Mouse (Mus musculus): ENCODE measurements around the gene Pitpnc1.

The Pitpnc1 gene

DNA sequence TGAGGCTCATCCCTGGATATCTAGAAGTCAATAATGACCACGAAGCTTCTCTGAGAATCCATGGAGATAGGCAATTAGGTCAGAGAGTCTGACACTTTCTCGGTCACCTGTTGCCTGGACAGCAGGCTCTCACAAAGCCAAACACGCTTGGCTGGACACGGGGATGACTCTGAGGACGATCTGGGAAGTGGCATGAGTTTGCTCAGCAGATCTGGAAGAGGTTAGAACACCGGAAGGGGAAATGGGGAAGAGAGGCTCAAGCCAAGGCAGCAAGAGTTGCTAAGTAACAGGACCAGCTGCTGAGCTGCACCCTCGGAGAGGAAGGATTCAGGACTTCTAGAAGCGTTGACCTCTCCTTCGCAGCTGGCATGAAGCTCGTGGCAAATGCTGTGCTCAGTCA, 143.2 kb downstream of the Pitpnc1 start:
- DNase-seq (ENCODE audit: low spot score in 2 of 2): no peak

DNA sequence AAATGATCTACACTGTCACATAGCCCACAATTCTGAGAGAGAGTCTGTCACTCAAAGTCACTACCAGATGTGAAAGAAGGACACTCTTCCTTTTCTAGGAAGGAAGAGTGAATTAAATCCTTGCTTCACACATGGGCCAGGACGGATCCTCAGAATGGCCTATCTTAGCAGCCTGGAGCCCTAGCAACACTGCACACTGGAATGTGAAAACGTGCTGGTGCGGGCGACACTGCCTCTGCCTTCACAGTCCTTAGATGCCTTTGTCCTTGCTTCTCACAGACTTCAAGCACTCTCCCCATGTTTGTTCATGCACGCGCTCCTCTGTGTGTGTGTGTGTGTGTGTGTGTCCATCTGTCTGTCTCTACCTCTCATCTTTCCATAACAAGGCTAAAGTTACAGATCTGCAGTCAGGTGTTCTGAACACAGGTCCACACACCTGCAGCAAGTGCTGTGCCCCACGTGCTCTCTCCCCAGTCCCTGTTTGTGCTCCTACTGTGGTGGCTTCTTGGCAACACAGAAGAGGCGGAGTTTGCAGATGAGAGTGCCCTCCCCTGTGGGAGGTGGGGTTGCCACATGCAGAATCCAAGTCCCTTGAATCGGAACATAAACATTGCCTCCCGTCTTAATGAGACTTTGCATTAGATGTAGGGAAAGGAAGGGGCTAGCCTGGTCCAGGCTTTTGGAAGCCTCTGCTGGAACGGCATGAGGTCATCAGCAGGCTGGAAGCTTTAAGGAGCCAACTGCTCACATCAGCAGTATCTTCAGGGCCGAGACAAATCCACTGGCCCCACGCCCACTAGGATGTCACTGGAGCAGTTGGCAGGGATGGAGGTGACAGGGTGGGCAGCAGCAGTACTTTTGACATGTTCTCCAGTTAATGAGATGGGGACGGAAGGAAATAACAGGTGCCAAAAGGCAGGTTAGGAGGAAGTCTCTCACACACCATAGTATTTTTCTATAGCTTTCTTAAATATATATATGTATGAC, 144.5 kb downstream of the Pitpnc1 start:
- no peak for DNase-seq (ENCODE audit: low spot score in 2 of 2)

DNA sequence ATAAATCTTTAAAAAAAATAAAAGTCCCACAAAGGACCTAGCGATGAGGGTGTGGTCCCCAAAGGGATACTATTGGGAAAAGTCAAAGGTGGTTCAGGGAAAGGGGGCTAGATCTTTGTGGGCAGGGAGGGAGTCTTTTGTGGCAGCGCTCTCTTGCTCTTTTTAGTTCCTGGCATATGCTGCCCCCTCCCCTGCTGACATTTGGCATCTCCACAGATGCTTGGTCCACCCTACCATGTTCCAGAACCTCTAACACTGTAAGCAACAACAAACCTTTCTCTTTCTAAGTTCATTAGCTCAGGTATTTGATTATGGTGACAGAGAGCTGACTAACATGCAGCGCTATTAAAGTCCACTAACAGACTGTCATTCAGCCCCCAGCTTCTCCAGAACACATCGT, 145.3 kb downstream of the Pitpnc1 start:
- no peak for DNase-seq (ENCODE audit: low spot score in 2 of 2)

DNA sequence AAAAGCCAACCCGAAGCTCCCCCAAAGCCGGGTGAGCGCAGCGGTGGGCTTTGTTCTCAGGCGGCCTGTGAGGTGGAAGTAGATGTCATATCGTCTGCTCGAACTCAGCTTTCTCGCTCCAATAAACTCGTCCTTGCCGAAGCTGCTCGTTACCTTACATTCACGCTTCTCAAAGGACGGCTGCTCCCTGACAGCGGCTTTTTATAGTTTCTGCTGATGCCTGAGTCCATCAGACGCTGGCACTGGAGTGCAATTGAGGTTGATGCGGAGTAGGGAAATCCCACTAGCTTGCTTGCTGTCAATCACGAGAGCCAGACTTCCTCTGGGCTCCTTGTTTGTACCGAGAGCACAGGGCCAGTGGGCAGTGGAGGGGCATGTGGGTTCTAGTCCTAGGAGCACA, 147.3 kb downstream of the Pitpnc1 start:
- DNase-seq (ENCODE audit: low spot score in 2 of 2): no peak

DNA sequence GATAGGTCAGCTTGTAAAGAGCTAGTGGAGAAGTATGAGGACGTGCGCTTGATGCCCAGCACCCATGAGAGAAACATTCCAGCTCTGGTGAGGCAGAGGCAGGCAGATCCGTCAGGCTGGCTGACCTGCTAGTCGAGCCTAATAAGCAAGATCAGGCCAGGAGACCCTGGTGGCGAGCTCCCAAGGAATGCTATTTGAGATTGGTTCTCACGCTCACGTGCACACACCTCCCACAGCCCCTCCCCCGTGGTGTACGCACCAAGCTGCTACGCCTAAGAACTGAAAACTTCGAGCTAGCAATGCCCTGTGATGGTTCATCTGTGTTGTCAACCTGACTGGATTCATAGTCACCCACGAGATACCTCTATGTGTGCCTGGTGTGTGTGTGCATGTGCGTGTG, 148.3 kb downstream of the Pitpnc1 start:
- no peak for DNase-seq (ENCODE audit: low spot score in 2 of 2)

DNA sequence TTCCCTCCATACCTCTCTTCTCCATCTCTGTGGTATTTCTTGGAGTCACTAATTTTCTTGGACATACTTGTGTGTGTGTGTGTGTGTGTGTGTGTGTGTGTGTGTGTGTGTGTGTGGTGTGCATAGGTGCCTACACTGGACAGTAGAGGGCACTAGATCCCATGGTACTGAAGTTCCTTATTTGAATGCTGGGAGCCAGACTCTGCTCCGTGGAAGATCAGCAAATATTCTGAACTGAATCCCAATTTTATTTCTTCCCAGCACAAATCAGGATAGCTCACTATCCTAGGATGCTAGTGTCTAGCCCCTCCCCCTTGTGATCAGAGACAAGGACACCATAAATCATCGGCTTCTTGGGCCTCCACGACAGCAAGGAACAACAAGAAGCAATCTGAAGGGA, 148.7 kb downstream of the Pitpnc1 start:
- DNase-seq (ENCODE audit: low spot score in 2 of 2): no peak

DNA sequence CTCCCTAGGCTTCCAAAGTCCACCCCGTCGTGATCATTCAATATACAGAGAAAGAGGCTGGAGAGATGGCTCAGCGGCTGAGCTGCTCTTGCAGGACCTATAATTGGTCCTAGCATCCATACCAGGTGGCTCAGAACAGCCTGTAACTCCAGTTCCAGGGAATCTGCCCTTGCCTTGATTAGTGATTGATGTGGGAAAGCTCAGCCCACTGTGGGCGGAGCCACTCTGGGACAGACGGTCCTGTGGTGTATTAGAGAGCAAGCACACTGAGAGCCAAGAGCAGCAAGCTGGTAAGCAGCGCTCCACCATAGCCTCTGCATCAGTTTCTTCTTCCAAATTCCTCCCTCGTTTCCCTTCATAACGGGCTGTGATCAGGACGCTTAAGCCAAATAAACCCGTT, 150.6 kb downstream of the Pitpnc1 start:
- DNase-seq (ENCODE audit: low spot score in 2 of 2): no peak

DNA sequence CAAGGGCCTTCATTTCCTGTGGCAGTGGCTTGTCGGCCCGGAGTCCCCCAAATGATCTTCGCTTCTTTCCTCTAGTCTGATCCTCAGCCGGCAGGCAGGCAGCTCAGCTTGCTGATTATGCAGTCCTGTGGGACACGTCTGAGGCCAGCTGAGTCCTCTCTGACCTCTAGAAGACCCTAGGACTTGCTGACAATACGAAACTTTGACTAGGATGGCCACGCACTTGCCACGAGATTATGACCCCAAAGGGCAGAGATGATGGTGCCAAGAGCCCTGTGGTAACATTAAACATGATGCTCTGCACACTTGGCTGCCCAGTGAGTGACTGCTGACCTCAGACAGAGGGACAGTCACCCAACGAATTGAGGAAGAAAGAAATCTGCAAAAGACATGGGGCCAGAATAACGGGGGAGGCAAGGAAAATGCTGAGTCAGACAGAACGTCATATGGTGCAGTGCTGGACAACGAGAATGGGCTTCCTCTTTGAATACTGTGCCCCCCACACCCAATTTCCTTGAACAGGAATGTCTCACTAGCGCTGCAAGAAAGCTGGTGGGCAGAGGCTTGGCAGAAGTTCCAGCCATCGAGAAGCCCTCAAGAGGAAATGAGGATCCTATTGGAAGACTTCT, 152.7 kb downstream of the Pitpnc1 start:
- peak in 1 of 2 experiments; percentile 14 for DNase-seq (ENCODE audit: low spot score in 2 of 2)

DNA sequence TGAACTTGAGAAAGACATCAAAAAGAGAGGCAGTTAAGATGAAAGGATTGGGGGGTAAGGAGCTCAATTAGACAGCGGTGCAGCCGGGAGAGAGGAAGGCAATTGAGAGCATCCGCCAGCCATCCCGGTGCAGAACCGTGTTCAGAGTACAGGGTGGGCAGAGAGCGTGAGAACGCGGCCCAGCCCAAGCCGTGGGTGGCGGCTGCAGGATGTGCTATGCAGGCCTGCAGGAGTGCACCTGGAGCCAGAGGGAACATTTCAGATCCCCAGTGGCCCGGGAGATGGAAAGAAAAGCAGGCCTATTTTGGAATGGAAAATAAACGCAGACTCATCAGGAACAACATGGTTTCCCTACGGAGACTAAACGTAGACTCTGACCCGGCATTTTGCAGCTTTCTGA, 155.0 kb downstream of the Pitpnc1 start:
- no peak for DNase-seq (ENCODE audit: low spot score in 2 of 2)

DNA sequence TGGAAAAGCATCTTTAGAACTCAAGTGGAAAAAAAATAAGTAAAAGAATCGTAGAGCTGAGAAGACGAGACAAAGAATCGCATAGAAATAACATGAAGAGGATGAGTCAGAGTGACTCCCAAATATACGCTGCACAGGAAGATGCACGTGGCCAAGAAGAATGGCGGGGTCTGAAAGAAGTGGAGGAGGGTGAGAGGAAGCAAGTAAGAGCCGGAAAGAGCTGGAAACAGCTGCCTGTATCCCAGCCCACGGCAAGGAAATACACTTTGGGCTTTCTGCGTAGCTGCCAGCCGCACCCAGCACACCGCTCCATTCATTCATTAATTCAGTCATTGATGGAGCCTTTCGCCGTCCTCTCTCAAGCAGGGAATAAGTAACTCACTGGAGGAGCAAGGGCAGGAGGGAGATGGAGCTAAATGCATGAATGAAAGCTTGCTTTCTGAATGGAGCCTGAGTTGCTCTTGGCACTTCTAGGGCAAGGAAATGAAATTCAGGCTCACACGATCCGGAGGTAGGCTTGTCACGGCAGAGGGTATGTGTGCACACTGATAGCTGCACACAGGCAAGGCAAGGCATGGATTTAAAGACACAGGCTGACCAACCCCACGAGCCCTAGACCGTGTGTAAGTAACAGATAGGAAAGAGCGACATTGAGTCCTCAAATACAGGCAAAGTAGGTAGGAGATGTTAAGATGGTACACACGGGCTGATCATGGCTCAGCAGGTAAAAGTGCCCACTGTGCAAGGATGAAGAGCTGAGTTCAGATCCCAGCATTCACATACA, 160.0 kb downstream of the Pitpnc1 start:
- peak; percentile 31 to 44 for DNase-seq (ENCODE audit: low spot score in 2 of 2)

DNA sequence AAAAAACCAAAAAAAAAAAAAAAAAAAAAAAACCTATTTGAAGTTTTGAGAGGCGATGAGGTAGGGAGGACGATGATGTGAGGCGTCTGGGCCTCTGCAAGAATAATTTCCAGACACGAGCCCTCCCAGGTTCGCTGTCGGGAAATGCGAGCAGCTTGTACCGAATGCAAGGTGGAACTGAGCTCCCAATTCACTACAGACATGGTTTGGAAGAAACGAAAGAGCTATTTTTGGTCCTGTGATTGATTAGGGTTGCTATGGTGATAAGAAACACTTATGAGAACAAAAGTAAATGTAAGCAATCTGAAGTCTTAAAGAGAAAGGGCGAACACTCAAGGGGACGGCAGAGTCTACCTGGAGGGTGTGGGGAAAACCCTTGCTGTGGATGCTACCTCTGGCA, 164.3 kb downstream of the Pitpnc1 start:
- DNase-seq (ENCODE audit: low spot score in 2 of 2): no peak

DNA sequence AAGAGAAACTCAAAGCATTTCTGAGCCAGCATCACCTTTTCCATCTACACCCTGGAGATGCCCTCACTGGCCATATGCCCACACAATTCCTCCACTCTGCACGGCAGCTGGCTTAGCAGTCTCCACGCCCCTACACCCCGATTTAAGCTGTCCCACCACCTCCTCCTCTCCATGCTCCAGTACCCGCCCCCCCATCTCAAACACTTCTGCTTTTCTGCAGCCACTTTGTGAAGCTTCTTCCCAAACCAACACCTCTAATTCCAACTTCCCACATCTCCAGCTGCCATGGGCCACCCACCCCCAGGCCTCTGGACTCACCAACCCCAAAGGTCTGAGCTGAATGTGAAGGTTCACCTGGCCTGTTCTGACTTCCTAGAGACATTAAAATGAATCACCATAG, 168.4 kb downstream of the Pitpnc1 start:
- peak in 1 of 2 experiments; percentile 22 for DNase-seq (ENCODE audit: low spot score in 2 of 2)

DNA sequence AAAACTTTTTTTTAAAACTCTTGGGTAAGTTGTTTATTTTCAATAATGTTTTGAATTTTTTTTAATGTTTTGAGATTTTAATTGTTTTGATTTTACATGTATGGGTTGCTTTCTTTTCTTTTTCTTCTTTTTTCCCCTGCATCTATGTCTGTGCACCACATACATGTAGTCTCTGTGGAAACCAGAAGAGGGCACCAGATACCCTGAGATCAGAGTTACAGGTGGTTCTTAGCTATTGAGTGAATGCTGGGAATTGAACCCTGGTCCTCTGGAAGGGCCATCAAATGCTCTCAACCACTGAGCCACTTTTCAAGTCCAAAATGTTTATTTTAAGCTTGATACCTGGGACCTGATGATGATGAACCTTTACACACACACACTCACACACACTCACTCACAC, 170.3 kb downstream of the Pitpnc1 start:
- no peak for DNase-seq (ENCODE audit: low spot score in 2 of 2)

DNA sequence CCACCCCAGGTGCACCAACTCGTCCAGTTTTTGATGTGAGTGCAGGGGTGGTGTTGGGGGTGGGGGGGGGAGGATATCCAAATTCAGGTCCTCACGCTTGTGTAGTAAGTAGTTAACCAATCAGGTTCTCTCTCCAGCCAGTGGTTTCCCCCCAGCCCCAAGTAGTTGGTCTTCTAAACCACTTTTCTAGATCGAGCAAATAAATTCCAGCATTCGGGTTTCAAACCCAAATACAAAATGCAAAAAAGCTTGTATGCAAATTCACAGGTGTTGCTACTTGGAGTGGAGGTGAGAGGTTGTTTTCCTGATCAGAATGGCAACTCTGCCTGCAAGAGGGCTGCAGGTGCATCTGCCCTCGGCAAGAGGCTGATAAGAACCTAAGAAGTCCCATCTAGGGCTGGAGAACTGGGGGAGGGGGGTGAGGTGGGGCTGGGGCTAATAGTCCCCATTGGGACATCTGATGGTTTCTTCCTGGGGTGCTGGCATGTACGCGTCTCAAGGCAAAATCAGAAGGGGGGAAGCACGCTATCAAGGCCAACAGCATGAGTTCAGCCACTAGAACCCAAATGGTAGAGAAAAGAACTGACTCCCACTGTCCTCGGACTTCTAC, 170.9 kb downstream of the Pitpnc1 start:
- no peak for DNase-seq (ENCODE audit: low spot score in 2 of 2)

DNA sequence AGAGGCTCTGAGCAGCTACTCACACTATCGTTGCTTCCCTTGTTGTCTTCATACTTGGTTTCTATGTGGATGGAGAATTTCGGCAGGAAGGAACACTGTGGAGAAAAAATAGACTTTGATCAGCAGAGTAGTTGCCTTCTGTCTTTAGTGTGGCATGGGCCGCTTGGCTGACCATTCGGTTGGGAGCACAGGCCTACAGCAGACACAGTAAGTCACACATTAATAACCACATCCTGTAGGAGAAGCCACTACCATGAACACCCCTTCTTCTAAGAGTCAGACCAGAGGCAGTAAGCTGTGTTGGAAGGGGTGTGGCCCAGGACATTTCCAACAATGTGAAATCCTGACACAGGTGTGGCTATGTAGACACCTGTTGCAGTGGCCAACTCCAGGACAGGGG, 174.3 kb downstream of the Pitpnc1 start:
- no peak for DNase-seq (ENCODE audit: low spot score in 2 of 2)

DNA sequence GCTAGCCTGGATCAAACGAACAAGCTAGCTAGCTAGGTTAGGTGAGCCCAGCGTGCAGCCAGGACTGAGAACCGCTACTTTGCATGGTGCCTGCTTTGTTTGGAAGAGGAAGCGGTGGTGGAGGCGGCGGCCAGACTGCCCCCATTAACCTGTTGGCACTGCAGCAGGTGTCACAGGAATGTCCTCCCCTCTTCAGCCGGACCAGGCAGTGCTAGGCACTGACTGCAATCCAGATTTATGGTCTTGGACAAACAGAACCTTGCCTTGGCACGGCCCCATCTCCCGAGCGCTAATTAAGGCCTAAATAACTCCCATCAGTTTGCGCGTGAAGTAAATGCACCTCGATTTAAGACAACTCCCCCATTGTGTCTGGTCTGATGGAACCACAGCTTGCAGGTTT, 178.5 kb downstream of the Pitpnc1 start:
- DNase-seq (ENCODE audit: low spot score in 2 of 2): no peak

DNA sequence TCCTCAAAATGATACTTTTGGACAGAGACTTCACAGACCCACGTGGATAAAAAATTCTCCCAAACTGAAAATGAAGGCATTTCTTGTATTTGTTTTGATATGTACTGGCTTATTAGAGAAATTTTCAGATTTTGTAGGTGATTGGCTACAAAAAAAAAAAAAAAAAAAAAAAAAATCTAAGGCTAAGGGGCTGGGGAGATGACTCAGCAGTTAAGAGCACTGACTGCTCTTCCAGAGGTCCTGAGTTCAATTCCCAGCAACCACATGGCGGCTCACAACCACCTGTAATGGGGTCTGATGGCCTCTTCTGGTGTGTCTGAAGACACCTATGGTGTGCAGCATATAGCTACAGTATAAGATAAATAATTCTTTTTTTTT, 182.3 kb downstream of the Pitpnc1 start:
- DNase-seq (ENCODE audit: low spot score in 2 of 2): no peak

DNA sequence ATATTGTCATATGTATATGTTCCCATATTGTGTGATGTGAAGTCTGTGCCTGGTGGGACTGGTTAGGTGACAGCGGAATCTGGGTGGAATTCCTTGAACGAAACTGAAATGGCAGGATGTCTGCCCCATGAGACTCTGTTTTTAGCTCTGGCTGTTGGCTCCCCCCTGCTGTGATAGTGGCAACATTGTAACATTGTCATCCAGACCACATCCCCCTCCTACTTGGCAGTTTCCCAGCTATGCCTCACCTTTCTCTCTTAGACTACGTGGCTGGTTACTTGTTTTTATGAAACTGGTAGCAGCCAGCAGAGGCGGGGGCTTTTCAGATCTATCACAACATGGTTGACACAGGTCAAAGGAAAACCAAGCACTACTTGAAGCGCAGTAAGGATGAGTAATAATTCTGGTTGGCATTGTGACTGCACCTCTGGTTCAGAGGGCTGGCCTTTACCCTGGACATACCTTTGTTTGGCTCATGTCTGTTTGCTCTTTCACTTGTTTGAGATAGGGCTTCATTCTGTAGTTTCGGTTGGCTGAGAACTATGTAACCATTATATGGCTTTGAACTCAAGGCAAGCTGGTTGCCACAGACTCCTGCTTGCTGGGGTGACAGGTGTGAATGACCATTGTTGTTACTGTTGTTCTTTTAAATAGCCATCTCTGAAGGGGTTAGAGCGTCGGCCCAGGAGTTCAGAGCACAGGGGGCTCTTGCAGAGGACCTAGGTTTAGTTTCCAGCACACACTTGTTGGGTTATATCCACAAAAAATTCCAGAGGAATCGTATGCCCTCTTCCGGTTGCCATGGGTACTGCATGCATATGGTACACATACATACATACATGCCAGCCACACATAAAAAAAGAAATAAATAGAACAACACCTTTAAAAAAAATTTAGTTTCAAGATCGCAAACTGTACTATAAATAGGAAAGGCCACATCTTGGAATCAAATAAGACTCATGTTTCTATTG, 183.0 kb downstream of the Pitpnc1 start:
- no peak for DNase-seq (ENCODE audit: low spot score in 2 of 2)

DNA sequence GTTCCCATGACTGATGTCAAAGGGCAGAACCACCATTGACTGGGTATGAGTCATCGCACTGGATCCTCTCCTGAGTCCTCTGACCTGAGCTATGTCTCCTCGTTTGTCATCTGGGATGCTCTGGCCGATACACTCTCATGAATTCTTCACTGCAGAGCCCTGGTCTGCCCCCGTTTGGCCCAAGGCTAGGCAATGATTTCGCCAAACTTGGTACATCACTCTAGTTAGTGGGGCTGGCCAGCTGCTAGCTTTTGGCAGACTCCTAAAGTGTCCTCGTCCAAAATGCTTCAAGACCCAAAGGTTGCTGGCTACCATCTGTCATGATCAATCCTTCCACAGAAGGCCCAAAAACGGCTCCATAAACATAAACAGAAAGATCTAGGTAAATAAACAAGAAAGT, 184.8 kb downstream of the Pitpnc1 start:
- DNase-seq (ENCODE audit: low spot score in 2 of 2): no peak

DNA sequence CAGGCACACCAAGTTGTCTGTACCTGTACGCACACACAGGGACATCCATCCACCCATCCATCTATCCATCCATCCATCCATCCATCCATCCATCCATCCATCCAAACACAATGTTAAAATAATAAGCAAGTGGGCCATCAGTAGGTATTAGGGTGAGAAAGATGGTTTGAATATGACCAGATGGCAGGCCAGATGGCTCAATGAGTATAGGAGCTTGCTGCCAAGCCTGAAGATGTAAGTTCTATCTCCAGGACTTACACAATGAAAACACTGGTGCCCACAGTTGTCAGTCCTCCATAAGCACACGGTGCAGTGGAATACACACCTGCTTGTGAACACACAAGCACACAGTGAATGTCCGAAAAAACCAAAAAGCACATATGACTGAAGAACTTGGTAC, 186.9 kb downstream of the Pitpnc1 start:
- DNase-seq (ENCODE audit: low spot score in 2 of 2): no peak

DNA sequence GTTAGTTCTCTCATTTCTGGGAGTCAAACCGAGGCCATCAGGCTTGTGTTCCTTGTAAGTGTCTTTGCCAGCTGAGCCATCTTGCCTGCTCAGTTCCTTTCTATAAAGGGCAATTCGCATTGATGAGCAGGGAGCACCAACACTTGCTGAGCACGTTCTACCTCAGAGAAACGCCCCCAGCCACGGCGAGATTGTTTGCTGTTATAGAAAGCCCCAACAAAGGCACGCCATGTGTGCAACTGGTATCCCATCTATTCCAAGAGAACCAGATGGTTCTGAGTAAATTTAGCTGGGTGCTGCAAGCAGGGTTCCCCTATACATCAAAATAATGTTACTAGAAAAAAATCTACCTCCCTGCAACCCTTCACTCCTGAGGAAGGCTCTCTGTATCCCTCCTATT, 188.0 kb downstream of the Pitpnc1 start:
- DNase-seq (ENCODE audit: low spot score in 2 of 2): peak in 1 of 2 experiments; percentile 47
